Mouse (Mus musculus): ENCODE results near the gene Olfr691.
"Not testable (repeated sequence)": the region's sequence is repeated elsewhere in the genome, so short reads cannot be mapped to it uniquely, and the experiment has no call there.

Gene Olfr691

GRCm38 (mm10) chr7:105342170-105342569 is at the start of gene Olfr691:
TSS of gene Olfr691 (minus strand) at chr7:105342270.
- in situ Hi-C loops (cut with MboI; ENCODE audit: low sequenced_read_pairs) = no loop called here

- in situ Hi-C loops (cut with MboI; ENCODE audit: low sequenced_read_pairs) = no loop called here
These were observed 48.2 kb upstream of the Olfr691 start for GRCm38 (mm10) chr7:105390236-105390635.

GRCm38 (mm10) chr7:105387696-105388095 is 45.6 kb upstream of the Olfr691 start:
- in situ Hi-C loops (cut with MboI; ENCODE audit: low sequenced_read_pairs) = no loop called here

GRCm38 (mm10) chr7:105380329-105380728 is 38.3 kb upstream of the Olfr691 start:
- in situ Hi-C loops (cut with MboI; ENCODE audit: low sequenced_read_pairs) = no loop called here

- in situ Hi-C loops (cut with MboI; ENCODE audit: low sequenced_read_pairs) = no loop called here
These were observed 32.8 kb upstream of the Olfr691 start, which contains the start of gene Gm5901 for GRCm38 (mm10) chr7:105374866-105375265. TSS of gene Gm5901 (plus strand) at chr7:105375038.

GRCm38 (mm10) chr7:105373976-105374375 is 31.9 kb upstream of the Olfr691 start:
- in situ Hi-C loops (cut with MboI; ENCODE audit: low sequenced_read_pairs) = no loop called here

- in situ Hi-C loops (cut with MboI; ENCODE audit: low sequenced_read_pairs) = no loop called here
These were observed 31.4 kb upstream of the Olfr691 start for GRCm38 (mm10) chr7:105373509-105373908.

GRCm38 (mm10) chr7:105372912-105373311 is 30.8 kb upstream of the Olfr691 start:
- in situ Hi-C loops (cut with MboI; ENCODE audit: low sequenced_read_pairs) = no loop called here

GRCm38 (mm10) chr7:105368521-105368920 is 26.5 kb upstream of the Olfr691 start:
- in situ Hi-C loops (cut with MboI; ENCODE audit: low sequenced_read_pairs) = no loop called here

GRCm38 (mm10) chr7:105367930-105368329 is 25.9 kb upstream of the Olfr691 start, which contains the start of gene Olfr692:
TSS of gene Olfr692 (plus strand) at chr7:105368230.
- in situ Hi-C loops (cut with MboI; ENCODE audit: low sequenced_read_pairs) = no loop called here

GRCm38 (mm10) chr7:105367268-105367667 is 25.2 kb upstream of the Olfr691 start:
- in situ Hi-C loops (cut with MboI; ENCODE audit: low sequenced_read_pairs) = no loop called here

GRCm38 (mm10) chr7:105361713-105362112 is 19.6 kb upstream of the Olfr691 start:
- in situ Hi-C loops (cut with MboI; ENCODE audit: low sequenced_read_pairs) = no loop called here

GRCm38 (mm10) chr7:105356487-105356886 is 14.4 kb upstream of the Olfr691 start:
- in situ Hi-C loops (cut with MboI; ENCODE audit: low sequenced_read_pairs) = not testable (repeated sequence)

- in situ Hi-C loops (cut with MboI; ENCODE audit: low sequenced_read_pairs) = not testable (repeated sequence)
These were observed 14.0 kb upstream of the Olfr691 start for GRCm38 (mm10) chr7:105356064-105356463.

- in situ Hi-C loops (cut with MboI; ENCODE audit: low sequenced_read_pairs) = no loop called here
These were observed 682 bp upstream of the Olfr691 start for GRCm38 (mm10) chr7:105342752-105343151.

- in situ Hi-C loops (cut with MboI; ENCODE audit: low sequenced_read_pairs) = no loop called here
These were observed 8.1 kb downstream of the Olfr691 start, which contains the start of gene Olfr690 for GRCm38 (mm10) chr7:105334004-105334403. TSS of gene Olfr690 (minus strand) at chr7:105334104.

- in situ Hi-C loops (cut with MboI; ENCODE audit: low sequenced_read_pairs) = no loop called here
These were observed 16.8 kb downstream of the Olfr691 start for GRCm38 (mm10) chr7:105325302-105325701.

GRCm38 (mm10) chr7:105310865-105311264 is 31.2 kb downstream of the Olfr691 start, which contains the start of gene Olfr689:
TSS of gene Olfr689 (plus strand) at chr7:105311165.
- in situ Hi-C loops (cut with MboI; ENCODE audit: low sequenced_read_pairs) = no loop called here

GRCm38 (mm10) chr7:105290051-105290450 is 52.0 kb downstream of the Olfr691 start:
- in situ Hi-C loops (cut with MboI; ENCODE audit: low sequenced_read_pairs) = no loop called here

GRCm38 (mm10) chr7:105287795-105288194 is 54.3 kb downstream of the Olfr691 start, which contains the start of gene Olfr688:
TSS of gene Olfr688 (plus strand) at chr7:105288095.
- in situ Hi-C loops (cut with MboI; ENCODE audit: low sequenced_read_pairs) = no loop called here
